Mouse (Mus musculus): ENCODE data around the gene Gcsh. TPM values are rescaled to one million over a fixed set of nuclear protein-coding genes. Genes with fewer than 3 reads are reported as not detected.

Gcsh gene
- polyA plus RNA-seq, 1 experiment, result 23.2 TPM

DNA sequence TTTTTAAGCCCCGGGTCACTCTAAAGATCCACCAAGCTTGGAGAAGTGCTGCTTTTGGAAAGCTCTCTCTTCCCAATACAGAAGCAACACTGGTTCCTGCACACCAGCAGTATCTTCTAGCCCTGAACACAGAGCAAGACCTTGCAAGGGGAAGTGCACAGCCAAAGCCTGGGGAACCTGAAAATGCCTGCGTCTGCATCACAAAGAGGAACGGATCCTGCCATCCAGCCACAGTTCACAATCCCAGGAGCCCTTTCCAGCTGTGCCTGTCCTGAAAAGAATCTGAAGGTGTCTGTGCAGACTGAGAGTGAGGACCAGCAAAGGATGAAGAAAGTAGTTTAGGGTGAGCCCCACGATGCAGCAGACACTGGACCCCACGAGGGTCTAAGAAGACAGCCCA, 18.3 kb downstream of the Gcsh start:
- TF ChIP-seq POLR2A (IDR thresholded peaks at IDR 0.05; ENCODE audit: insufficient read length, low read depth), result no peak
- no peak for TF ChIP-seq MYOG (IDR thresholded peaks at IDR 0.05; ENCODE audit: control insufficient read depth in 1 of 3, insufficient read depth in 1 of 3, insufficient read length in 2 of 3, low read depth in 2 of 3)
- no peak for TF ChIP-seq REST (IDR thresholded peaks at IDR 0.05; ENCODE audit: insufficient read depth, insufficient read length)
- no peak for TF ChIP-seq CEBPB (IDR thresholded peaks at IDR 0.05; ENCODE audit: insufficient read depth, poor library complexity, severe bottlenecking)
- no peak for TF ChIP-seq USF1 (IDR thresholded peaks at IDR 0.05; ENCODE audit: low read depth)
- TF ChIP-seq TCF12 (IDR thresholded peaks at IDR 0.05; ENCODE audit: insufficient read depth, poor library complexity, severe bottlenecking), result no peak
- no peak for TF ChIP-seq MAX (IDR thresholded peaks at IDR 0.05; ENCODE audit: low read depth)
- TF ChIP-seq TCF3 (IDR thresholded peaks at IDR 0.05; ENCODE audit: insufficient read length, low read depth), result no peak
- no peak for TF ChIP-seq POLR2AphosphoS2 (IDR thresholded peaks at IDR 0.05; ENCODE audit: insufficient read length, low read depth)
- no peak for TF ChIP-seq E2F4 (IDR thresholded peaks at IDR 0.05; ENCODE audit: insufficient read depth)
- TF ChIP-seq SRF (IDR thresholded peaks at IDR 0.05; ENCODE audit: control insufficient read depth, insufficient read length, low read depth), result no peak
- no peak for TF ChIP-seq MYOD1 (IDR thresholded peaks at IDR 0.05; ENCODE audit: control insufficient read depth in 1 of 3, insufficient read length in 2 of 3, low read depth in 2 of 3)
- H3K4me2 ChIP-seq (ENCODE audit: low read depth), result no peak overlapping the region

DNA sequence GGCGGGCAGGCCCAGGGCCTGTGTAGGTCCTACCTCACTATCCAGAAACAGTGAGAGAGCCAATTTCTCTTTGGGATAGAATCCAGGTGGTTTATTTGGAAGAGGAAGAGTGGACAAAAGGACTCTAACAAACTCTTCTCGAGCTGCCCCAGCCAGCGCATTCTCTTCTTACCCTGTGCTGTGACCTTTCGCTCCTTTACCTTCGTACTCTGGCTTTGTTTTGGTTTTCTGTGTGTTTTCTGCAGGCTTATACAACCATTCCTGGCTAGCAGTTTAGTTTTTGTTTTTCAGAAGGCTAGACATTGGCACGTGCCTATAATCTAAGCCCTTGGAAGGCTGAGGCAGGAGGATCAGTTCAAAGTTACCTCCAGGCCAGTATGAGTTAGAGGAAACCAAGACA, 23.8 kb downstream of the Gcsh start:
- H3K4me3 ChIP-seq, result no peak overlapping the region

More for the DNA sequence above, 18.3 kb downstream of the Gcsh start:
- Histone ChIP-seq H3K79me2 (ENCODE audit: control insufficient read depth, insufficient read depth) (no peaks in the 10 kb centered on the region), H3ac (ENCODE audit: control insufficient read depth, insufficient read length) (no peak overlapping the region), H3K4me3 (no peak overlapping the region), H3K27me3 (ENCODE audit: control insufficient read depth, insufficient read depth, insufficient read length) (no peaks in the 10 kb centered on the region), H3K36me3 (ENCODE audit: control insufficient read depth, insufficient read depth) (no peaks in the 10 kb centered on the region)

DNA sequence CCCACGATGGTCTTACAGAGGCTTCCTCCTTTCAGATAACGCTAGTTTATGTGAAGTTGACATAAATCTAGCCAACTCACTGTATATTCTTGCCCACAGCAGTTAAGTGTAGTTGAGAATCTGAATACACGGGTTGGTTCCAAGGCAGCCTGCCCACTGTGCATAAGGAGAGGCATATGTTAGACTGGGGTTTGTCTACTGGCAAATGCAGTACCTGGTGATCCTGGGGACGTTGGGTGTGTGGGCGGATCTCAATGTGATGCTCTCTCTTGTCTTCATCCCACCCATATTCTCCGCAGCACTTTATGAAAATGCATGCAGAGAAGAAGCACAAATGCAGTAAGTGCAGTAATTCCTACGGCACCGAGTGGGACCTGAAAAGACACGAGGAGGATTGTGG, 38.9 kb downstream of the Gcsh start:
- peaks cover 6% of the 10 kb centered on the region for H3K36me3 ChIP-seq (ENCODE audit: control insufficient read depth, insufficient read depth)
- no peak overlapping the region for H3K4me3 ChIP-seq

More for the DNA sequence above, 23.8 kb downstream of the Gcsh start:
- TF ChIP-seq TCF12 (IDR thresholded peaks at IDR 0.05; ENCODE audit: insufficient read depth, poor library complexity, severe bottlenecking) (no peak), SRF (IDR thresholded peaks at IDR 0.05; ENCODE audit: control insufficient read depth, insufficient read length, low read depth) (no peak), MAX (IDR thresholded peaks at IDR 0.05; ENCODE audit: low read depth) (no peak)
- Histone ChIP-seq H3K36me3 (ENCODE audit: control insufficient read depth, insufficient read depth) (no peaks in the 10 kb centered on the region), H3K27me3 (ENCODE audit: control insufficient read depth, insufficient read depth, insufficient read length) (no peaks in the 10 kb centered on the region), H3ac (ENCODE audit: control insufficient read depth, insufficient read length) (no peak overlapping the region), H3K4me2 (ENCODE audit: low read depth) (no peak overlapping the region), H3K79me2 (ENCODE audit: control insufficient read depth, insufficient read depth) (no peaks in the 10 kb centered on the region)

DNA sequence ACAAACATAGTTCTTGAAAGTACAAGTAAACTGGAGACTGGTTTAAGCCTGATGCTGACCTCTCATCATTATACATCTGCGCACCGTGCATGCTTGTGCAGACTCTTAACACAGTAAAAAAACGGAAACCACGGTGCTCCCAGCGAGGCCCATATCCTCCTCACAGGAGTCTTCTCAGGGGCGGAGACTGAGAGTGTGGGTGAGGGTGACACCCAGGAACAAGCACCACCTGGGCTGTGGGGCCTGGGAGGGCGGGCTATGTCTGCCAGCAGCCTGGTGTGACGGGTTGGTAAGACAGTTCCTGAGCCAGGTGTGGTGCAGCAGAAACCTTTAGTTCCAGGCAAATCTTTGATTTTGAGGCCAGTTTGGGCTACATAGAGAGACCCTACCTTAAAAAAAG, 40.9 kb downstream of the Gcsh start:
- H3K4me3 ChIP-seq, result no peak overlapping the region
- TF ChIP-seq USF1 (IDR thresholded peaks at IDR 0.05; ENCODE audit: low read depth) (no peak), MYOG (IDR thresholded peaks at IDR 0.05; ENCODE audit: control insufficient read depth in 1 of 3, insufficient read depth in 1 of 3, insufficient read length in 2 of 3, low read depth in 2 of 3) (no peak), MYOD1 (IDR thresholded peaks at IDR 0.05; ENCODE audit: control insufficient read depth in 1 of 3, insufficient read length in 2 of 3, low read depth in 2 of 3) (no peak), POLR2AphosphoS2 (IDR thresholded peaks at IDR 0.05; ENCODE audit: insufficient read length, low read depth) (no peak), TCF12 (IDR thresholded peaks at IDR 0.05; ENCODE audit: insufficient read depth, poor library complexity, severe bottlenecking) (no peak), TCF3 (IDR thresholded peaks at IDR 0.05; ENCODE audit: insufficient read length, low read depth) (no peak), REST (IDR thresholded peaks at IDR 0.05; ENCODE audit: insufficient read depth, insufficient read length) (no peak), POLR2A (IDR thresholded peaks at IDR 0.05; ENCODE audit: insufficient read length, low read depth) (no peak), E2F4 (IDR thresholded peaks at IDR 0.05; ENCODE audit: insufficient read depth) (no peak), MAX (IDR thresholded peaks at IDR 0.05; ENCODE audit: low read depth) (no peak), SRF (IDR thresholded peaks at IDR 0.05; ENCODE audit: control insufficient read depth, insufficient read length, low read depth) (no peak), CEBPB (IDR thresholded peaks at IDR 0.05; ENCODE audit: insufficient read depth, poor library complexity, severe bottlenecking) (no peak)
- no peaks in the 10 kb centered on the region for H3K79me2 ChIP-seq (ENCODE audit: control insufficient read depth, insufficient read depth)

More for the DNA sequence above, 38.9 kb downstream of the Gcsh start:
- H3K27me3 ChIP-seq (ENCODE audit: control insufficient read depth, insufficient read depth, insufficient read length), result no peaks in the 10 kb centered on the region
- no peaks in the 10 kb centered on the region for H3K79me2 ChIP-seq (ENCODE audit: control insufficient read depth, insufficient read depth)
- no peak overlapping the region for H3ac ChIP-seq (ENCODE audit: control insufficient read depth, insufficient read length)
- TF ChIP-seq MYOG (IDR thresholded peaks at IDR 0.05; ENCODE audit: control insufficient read depth in 1 of 3, insufficient read depth in 1 of 3, insufficient read length in 2 of 3, low read depth in 2 of 3) (no peak), MYOD1 (IDR thresholded peaks at IDR 0.05; ENCODE audit: control insufficient read depth in 1 of 3, insufficient read length in 2 of 3, low read depth in 2 of 3) (no peak), REST (IDR thresholded peaks at IDR 0.05; ENCODE audit: insufficient read depth, insufficient read length) (no peak), TCF3 (IDR thresholded peaks at IDR 0.05; ENCODE audit: insufficient read length, low read depth) (no peak), TCF12 (IDR thresholded peaks at IDR 0.05; ENCODE audit: insufficient read depth, poor library complexity, severe bottlenecking) (no peak), SRF (IDR thresholded peaks at IDR 0.05; ENCODE audit: control insufficient read depth, insufficient read length, low read depth) (no peak), POLR2AphosphoS2 (IDR thresholded peaks at IDR 0.05; ENCODE audit: insufficient read length, low read depth) (no peak), MAX (IDR thresholded peaks at IDR 0.05; ENCODE audit: low read depth) (no peak), E2F4 (IDR thresholded peaks at IDR 0.05; ENCODE audit: insufficient read depth) (no peak), USF1 (IDR thresholded peaks at IDR 0.05; ENCODE audit: low read depth) (no peak), POLR2A (IDR thresholded peaks at IDR 0.05; ENCODE audit: insufficient read length, low read depth) (no peak), CEBPB (IDR thresholded peaks at IDR 0.05; ENCODE audit: insufficient read depth, poor library complexity, severe bottlenecking) (no peak)
- no peak overlapping the region for H3K4me2 ChIP-seq (ENCODE audit: low read depth)

DNA sequence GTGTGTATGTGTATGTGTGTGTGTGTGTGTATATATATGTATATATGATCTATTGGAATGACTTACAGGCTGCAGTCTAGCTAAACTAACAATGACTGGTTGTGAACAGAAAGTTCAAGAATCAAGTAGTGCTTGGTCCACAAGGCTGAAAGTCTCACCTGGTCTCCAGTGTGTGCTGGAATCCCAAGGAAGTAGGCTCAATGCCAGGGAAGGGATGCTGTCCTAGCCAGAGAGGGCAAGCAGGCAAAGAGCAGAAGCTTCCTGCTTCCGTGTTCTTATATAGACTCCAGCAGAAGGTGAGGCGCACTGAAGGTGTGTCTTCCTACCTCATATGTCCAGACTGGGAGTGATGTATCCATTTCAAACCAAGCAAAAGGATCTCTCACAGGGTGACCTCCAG, 41.6 kb downstream of the Gcsh start:
- no peaks in the 10 kb centered on the region for H3K36me3 ChIP-seq (ENCODE audit: control insufficient read depth, insufficient read depth)
- no peaks in the 10 kb centered on the region for H3K27me3 ChIP-seq (ENCODE audit: control insufficient read depth, insufficient read depth, insufficient read length)
- H3K79me2 ChIP-seq (ENCODE audit: control insufficient read depth, insufficient read depth), result no peaks in the 10 kb centered on the region
- TF ChIP-seq MAX (IDR thresholded peaks at IDR 0.05; ENCODE audit: low read depth), result no peak
- no peak for TF ChIP-seq SRF (IDR thresholded peaks at IDR 0.05; ENCODE audit: control insufficient read depth, insufficient read length, low read depth)
- TF ChIP-seq E2F4 (IDR thresholded peaks at IDR 0.05; ENCODE audit: insufficient read depth), result no peak
- no peak for TF ChIP-seq TCF3 (IDR thresholded peaks at IDR 0.05; ENCODE audit: insufficient read length, low read depth)
- TF ChIP-seq MYOG (IDR thresholded peaks at IDR 0.05; ENCODE audit: control insufficient read depth in 1 of 3, insufficient read depth in 1 of 3, insufficient read length in 2 of 3, low read depth in 2 of 3), result no peak
- no peak for TF ChIP-seq TCF12 (IDR thresholded peaks at IDR 0.05; ENCODE audit: insufficient read depth, poor library complexity, severe bottlenecking)
- TF ChIP-seq CEBPB (IDR thresholded peaks at IDR 0.05; ENCODE audit: insufficient read depth, poor library complexity, severe bottlenecking), result no peak
- TF ChIP-seq REST (IDR thresholded peaks at IDR 0.05; ENCODE audit: insufficient read depth, insufficient read length), result no peak
- no peak for TF ChIP-seq MYOD1 (IDR thresholded peaks at IDR 0.05; ENCODE audit: control insufficient read depth in 1 of 3, insufficient read length in 2 of 3, low read depth in 2 of 3)
- no peak for TF ChIP-seq POLR2AphosphoS2 (IDR thresholded peaks at IDR 0.05; ENCODE audit: insufficient read length, low read depth)
- TF ChIP-seq POLR2A (IDR thresholded peaks at IDR 0.05; ENCODE audit: insufficient read length, low read depth), result no peak
- no peak for TF ChIP-seq USF1 (IDR thresholded peaks at IDR 0.05; ENCODE audit: low read depth)
- H3K4me3 ChIP-seq, result no peak overlapping the region
- H3K4me2 ChIP-seq (ENCODE audit: low read depth), result no peak overlapping the region
- H3ac ChIP-seq (ENCODE audit: control insufficient read depth, insufficient read length), result no peak overlapping the region

More for the DNA sequence above, 40.9 kb downstream of the Gcsh start:
- no peaks in the 10 kb centered on the region for H3K27me3 ChIP-seq (ENCODE audit: control insufficient read depth, insufficient read depth, insufficient read length)
- no peak overlapping the region for H3ac ChIP-seq (ENCODE audit: control insufficient read depth, insufficient read length)
- no peak overlapping the region for H3K4me2 ChIP-seq (ENCODE audit: low read depth)
- no peaks in the 10 kb centered on the region for H3K36me3 ChIP-seq (ENCODE audit: control insufficient read depth, insufficient read depth)

All from myocyte (in vitro differentiated cells).